Mouse (Mus musculus) skeletal muscle tissue, adult 2 months (tissue): ENCODE results near the gene Tmem8b.

ENCODE experiments used
- DNase-seq: peaks from one replicate; pipeline ENCODE4 v3.0.0-alpha.2; 2012; ENCODE audit warnings: low read depth, low spot score

Tmem8b gene

DNA sequence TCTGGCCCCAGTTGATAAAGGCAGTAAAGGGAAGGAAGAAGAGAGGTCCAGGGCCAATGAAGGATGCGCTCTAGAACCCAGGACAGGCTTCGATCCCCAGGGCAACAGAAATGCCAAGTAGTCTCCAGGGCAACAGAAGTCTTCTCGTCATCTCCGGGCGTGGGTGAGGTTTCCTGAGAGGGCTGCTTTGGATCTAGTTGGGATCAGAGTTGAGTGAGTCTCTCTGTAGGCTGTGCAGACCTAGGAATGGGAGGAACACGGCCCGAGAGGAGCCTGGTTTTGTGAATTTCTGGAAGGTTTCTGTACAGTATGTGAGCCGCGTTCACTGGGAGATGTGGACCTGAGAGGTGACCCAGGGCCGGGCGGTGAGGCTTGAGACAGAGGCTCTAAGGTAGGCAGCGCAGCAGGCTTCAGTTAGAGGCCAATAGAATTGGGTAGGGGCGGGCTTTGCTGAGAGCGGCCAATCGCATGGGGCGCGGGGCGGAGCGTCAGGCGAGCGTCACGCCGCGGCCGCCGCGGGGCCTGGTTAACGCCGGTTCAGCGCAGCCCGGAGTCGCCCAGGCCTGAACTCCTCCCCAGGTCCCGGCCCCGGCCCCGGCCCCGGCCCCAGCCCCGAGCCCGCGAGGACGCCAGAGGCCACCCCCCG lies at the start of gene Tmem8b, which contains the start of gene Fam221b:
TSS of gene Tmem8b (plus strand) at position 190 of the 646 bp plus-strand sequence.
TSS of gene Fam221b (minus strand) at position 364 of the 646 bp plus-strand sequence.
- peak; percentile 74 for DNase-seq

- DNase-seq = no peak
Observed at GRCm38 (mm10) chr4:43620146-43620778, 48.5 kb upstream of the Tmem8b start.

GRCm38 (mm10) chr4:43629106-43629817 lies 39.5 kb upstream of the Tmem8b start:
- DNase-seq = peak; percentile 49

GRCm38 (mm10) chr4:43630030-43630581 lies 38.7 kb upstream of the Tmem8b start:
- peak; percentile 83 for DNase-seq

DNA sequence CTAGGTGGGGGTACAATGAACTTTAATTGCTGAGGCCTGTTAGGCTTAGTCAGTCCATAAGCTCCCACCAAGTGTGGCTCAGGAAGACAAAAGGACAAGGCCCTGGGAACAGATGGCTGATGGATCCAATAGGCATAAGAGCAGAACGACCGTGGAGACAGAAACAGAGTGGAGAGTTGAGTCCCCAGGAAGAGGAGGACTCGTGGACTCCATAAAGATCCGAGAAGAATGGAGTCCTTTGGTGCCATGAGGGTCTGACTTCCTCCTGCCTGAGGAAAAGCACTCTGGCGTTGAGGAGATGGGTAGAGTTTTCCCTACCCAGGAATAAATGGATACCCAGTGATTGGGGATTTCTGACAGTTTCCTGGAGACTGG lies 38.1 kb upstream of the Tmem8b start:
- no peak for DNase-seq

DNA sequence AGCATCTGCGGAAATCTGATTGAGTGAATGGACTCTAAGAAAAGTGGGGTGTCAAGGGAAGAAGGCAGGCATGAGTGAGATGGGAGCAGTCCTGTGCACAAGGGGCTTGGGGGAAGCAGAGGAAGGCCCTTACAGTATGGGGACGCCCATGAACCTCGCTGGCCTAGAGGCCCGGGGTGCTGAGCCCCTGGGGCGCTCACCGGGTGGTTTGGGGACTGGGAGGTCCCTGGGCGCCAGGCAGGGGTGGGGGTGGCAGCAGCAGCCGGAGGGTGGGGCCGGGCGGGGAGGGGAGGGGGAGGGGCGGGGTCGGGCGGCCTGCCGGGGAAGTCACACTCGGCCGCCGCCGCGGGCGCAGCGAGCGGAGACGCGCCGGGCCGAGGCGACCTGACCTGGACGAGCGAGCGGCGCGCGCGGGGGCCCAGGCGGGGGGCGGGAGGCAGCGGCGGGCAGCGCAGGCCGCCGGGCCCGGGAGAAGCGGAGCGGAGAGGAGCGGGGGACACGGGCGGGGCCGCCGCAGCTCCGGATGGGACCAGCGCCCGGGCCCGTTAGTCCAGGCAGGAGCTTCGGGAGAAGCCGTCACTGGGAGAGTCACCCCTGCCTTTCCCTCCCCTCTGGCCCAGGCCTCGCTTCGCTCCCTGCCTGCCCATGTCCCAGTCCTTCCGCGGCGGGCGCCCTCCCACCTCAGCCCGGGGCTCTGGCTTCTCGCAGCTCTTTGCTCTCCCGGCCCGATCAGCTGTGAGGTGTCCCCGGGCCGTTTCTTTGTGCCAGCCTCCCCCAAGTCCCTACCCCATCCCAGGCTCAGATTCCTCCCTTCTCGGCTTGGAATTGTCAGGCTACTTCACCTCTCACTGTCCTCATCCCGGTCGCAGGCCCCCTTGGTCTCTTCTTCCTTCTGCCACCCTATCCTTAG lies 37.5 kb upstream of the Tmem8b start, which contains the start of gene Npr2:
TSS of gene Npr2 (plus strand) at position 890 of the 910 bp plus-strand sequence.
- DNase-seq = no peak

- DNase-seq = no peak
Observed at GRCm38 (mm10) chr4:43631956-43632920, 36.5 kb upstream of the Tmem8b start.

GRCm38 (mm10) chr4:43633296-43633695 lies 35.5 kb upstream of the Tmem8b start:
- DNase-seq = no peak

GRCm38 (mm10) chr4:43633736-43634135 lies 35.0 kb upstream of the Tmem8b start:
- DNase-seq = no peak

GRCm38 (mm10) chr4:43634621-43635374 lies 34.0 kb upstream of the Tmem8b start:
- DNase-seq = no peak

- DNase-seq = no peak
Observed at GRCm38 (mm10) chr4:43636751-43637150, 32.0 kb upstream of the Tmem8b start.

DNA sequence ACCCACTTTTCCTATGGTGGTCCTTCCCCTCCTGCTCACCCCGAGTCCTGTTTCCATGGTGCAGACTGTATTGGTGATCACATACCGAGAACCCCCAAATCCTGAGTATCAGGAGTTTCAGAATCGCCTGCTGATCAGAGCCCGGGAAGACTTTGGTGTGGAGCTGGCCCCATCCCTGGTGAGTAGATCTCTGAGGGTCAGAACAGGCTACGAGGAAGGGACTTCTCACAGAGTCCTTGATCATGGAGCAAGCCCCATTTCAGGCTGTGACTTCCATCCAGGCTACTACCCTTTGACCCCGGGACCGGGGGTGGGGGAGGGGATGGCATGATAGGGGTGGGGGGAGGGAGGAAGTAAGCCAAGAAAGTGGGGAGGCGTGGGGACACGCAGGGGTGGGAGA lies 28.7 kb upstream of the Tmem8b start:
- DNase-seq = no peak

GRCm38 (mm10) chr4:43640491-43640890 lies 28.3 kb upstream of the Tmem8b start:
- no peak for DNase-seq

GRCm38 (mm10) chr4:43649783-43650182 lies 19.0 kb upstream of the Tmem8b start:
- DNase-seq = no peak

DNA sequence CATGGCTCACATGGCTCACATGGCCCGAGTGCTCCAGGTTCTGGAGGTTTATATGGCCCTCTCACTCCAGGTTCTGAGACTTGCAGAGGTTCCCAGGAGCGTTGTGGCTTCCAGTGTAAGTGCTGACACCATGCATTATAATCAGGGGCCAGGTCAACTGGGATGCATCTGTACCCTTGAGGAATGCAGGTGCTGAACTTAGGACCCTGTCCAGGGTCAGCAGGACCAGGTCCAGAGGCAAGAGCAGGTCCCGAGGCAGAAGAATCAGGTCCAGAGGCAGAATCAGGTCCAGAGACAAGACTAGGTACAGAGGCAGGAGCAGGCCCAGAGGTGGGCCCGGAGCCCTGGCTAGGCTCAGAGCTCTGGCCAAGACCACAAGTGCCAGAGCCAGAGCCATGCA lies 16.0 kb upstream of the Tmem8b start:
- no peak for DNase-seq

DNA sequence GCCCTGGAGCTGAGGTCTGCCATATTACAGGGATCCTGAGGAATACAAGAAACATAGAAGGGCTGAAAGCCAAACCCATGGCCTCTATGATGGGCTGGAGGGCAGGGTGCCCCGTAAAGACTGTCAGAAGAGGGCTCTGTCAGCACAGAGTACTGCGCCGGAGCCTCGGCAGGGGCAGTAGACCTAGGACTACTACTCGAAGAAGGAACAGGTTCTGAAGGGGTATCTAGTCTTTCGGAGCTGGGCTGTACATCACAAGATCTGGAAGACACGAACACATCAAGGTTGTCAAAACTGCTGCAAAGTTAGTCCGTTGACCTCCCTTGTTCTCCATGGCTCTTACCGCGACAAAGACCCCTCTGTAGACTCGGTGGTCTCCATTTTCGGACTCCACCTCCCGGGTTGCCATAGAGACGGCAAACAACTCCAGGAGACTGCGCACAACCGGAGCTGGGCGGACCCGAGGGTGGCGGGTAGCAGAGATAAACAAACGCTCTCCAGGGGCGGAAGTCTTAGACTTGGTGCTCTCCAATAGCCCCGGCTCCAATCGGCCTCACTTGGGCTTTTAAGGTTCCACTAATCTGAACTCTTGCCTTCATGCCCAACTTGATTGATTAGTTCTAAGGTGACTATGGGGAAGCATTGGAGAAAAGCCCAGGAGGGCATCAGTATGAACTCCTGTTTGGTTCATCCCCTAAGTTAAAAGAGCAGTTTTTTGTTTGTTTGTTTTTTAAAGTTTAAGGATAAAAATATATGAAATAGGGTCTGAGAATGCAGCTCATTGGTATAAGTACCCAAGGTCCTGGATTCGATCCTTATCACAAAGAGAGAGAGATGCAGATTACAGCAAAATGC lies 15.4 kb upstream of the Tmem8b start, which contains the start of gene Spag8:
TSS of gene Spag8 (minus strand) at position 434 of the 855 bp plus-strand sequence.
- no peak for DNase-seq

DNA sequence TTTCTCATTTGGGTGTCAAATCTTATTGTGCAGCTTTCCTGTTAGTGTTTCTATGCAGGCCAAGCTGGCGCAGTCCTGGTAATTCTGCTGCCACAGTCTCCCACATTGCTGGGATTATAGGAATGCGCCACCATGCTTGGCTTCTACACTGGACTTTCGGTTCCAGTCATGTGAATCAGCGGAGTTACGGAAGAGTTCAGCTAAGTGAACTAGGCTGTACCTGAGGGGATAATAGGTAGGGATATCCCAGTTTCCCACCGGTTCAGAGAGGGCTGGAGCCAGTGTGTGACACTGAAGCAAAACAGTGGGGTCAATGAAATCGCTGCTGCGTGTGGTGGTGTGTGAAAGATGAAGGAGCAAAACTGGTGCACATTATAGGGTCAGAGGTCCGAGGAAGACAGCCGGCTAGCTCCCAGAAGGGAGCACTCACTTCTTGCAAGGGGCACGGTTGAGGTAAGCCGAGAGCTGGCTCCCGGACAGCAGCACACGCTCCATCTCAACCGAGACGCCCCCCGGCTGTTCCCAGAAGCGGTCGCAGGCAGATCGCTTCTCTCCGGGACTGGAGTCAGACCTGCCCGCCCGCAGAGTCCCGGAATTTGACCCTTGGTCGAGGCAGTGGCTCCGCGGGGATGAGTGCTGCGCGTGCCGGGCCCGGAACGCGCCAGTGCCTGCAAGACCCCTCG lies 13.0 kb upstream of the Tmem8b start:
- no peak for DNase-seq
